ENCODE assay signal across 17 mouse cellular contexts in genomic region chr7:144373059-144373458, GRCm38 (mm10).
"Had no signal": no experiment of that assay in that cellular context is flagged by ENCODE, and none has a peak within 500 bp of the region (broad histone marks: within the 10 kb centered on the region; RNA-seq: fewer than 3 reads in every experiment).

No protein-coding gene starts in this region.

- H3K9ac ChIP-seq: liver, postnatal 0 days; lung, embryonic 15.5 days; midbrain, embryonic 12.5 days; midbrain, embryonic 15.5 days; neural tube, embryonic 12.5 days; stomach, embryonic 15.5 days had no signal

- H3K27me3 ChIP-seq: lung, embryonic 15.5 days; midbrain, embryonic 12.5 days; midbrain, embryonic 15.5 days; neural tube, embryonic 12.5 days; stomach, embryonic 15.5 days had no signal

- H3K4me3 ChIP-seq: lung, embryonic 15.5 days; megakaryocyte, embryonic 14.5 days; midbrain, embryonic 12.5 days; midbrain, embryonic 15.5 days; neural tube, embryonic 12.5 days; stomach, embryonic 15.5 days had no signal

- ATAC-seq: liver, postnatal 0 days; lung, postnatal 0 days; midbrain, embryonic 15.5 days had no signal

- H3K4me1 ChIP-seq: lung, embryonic 15.5 days; megakaryocyte, embryonic 14.5 days; midbrain, embryonic 12.5 days; stomach, embryonic 15.5 days had no signal

- H3K27ac ChIP-seq: lung, embryonic 15.5 days; macrophage; midbrain, embryonic 12.5 days; midbrain, embryonic 15.5 days; neural tube, embryonic 12.5 days; stomach, embryonic 15.5 days; stomach, postnatal 0 days had no signal

- H3K36me3 ChIP-seq: lung, embryonic 15.5 days; midbrain, embryonic 12.5 days; midbrain, embryonic 15.5 days; neural tube, embryonic 12.5 days; stomach, embryonic 15.5 days had no signal

- DNase-seq: liver, postnatal 0 days; lung, adult 2 months; lung, postnatal 14 days; lung, postnatal 36 days; right cerebral cortex, postnatal 14 days; thymus, adult 2 months; thymus, postnatal 25 days; thymus, postnatal 4 days had no signal

- H3K4me2 ChIP-seq: lung, embryonic 15.5 days; midbrain, embryonic 12.5 days; midbrain, embryonic 15.5 days; neural tube, embryonic 12.5 days; stomach, embryonic 15.5 days had no signal

- H3K9me3 ChIP-seq: lung, embryonic 15.5 days; neural tube, embryonic 12.5 days; stomach, embryonic 15.5 days had no signal
